Mouse (Mus musculus): ENCODE measurements around the gene Hist1h2ae.

- no peak for TF ChIP-seq GATA1 (IDR thresholded peaks at IDR 0.05; ENCODE audit: low read length)
- TF ChIP-seq TAL1 (IDR thresholded peaks at IDR 0.05; ENCODE audit: low read length), result no peak
Measured at GRCm38 (mm10) chr13:23609844-23610243, 38.8 kb upstream of the Hist1h2ae start.
